Mouse (Mus musculus) adrenal gland, adult 2 months (tissue): Measurements from ENCODE around the gene Rbm28. TPM values are rescaled to one million over a fixed set of nuclear protein-coding genes. Genes with fewer than 3 reads are reported as not detected.

ENCODE experiments used
- DNase-seq: peaks from one replicate; pipeline ENCODE4 v3.0.0; 2021
- long read RNA-seq: library from polyadenylated mRNA; stranded (forward); transcript quantifications from one replicate; pipeline ENCODE4 v2.0.0, GENCODE M21; 2021
- polyA plus RNA-seq: library from polyadenylated mRNA; depleted of rRNA; stranded (reverse); fragments of >200 nt; gene quantifications from 2 replicates; pipeline ENCODE4 v1.2.3, GENCODE M21; 2012; rRNA removed
- total RNA-seq, 2 experiments: library from RNA; stranded (reverse); gene quantifications; 2 replicates each; pipeline ENCODE4 v1.2.3; 2021

Rbm28 gene
- total RNA-seq (10 to 100 TPM; 25.9 to 33.6 TPM), polyA plus RNA-seq (2.3 and 2.4 TPM in 2 replicates)
- long read RNA-seq, full-length matches to known transcripts, result 22 of 30 reads
- long read RNA-seq, partial matches to known transcripts, result 2 of 30 reads
- long read RNA-seq, other reads (novel, unspliced or antisense), result 6 of 30 reads

- peak; percentile 91 for DNase-seq
Observed at GRCm38 (mm10) chr6:29164314-29165244, at the start of gene Rbm28. Gene Rbm28 (minus strand): TSS chr6:29165006.

- peak; percentile 38 for DNase-seq
Observed at GRCm38 (mm10) chr6:29214245-29214644, 49.4 kb upstream of the Rbm28 start.

- no peak for DNase-seq
Observed at GRCm38 (mm10) chr6:29213436-29213835, 48.6 kb upstream of the Rbm28 start.

GRCm38 (mm10) chr6:29211806-29212492 is 47.1 kb upstream of the Rbm28 start:
- DNase-seq, result peak; percentile 94

GRCm38 (mm10) chr6:29211146-29211545 is 46.3 kb upstream of the Rbm28 start:
- DNase-seq, result no peak

- DNase-seq, result no peak
Observed at GRCm38 (mm10) chr6:29210231-29210936, 45.6 kb upstream of the Rbm28 start.

- no peak for DNase-seq
Observed at GRCm38 (mm10) chr6:29208178-29208577, 43.4 kb upstream of the Rbm28 start.

- no peak for DNase-seq
Observed at GRCm38 (mm10) chr6:29207017-29207416, 42.2 kb upstream of the Rbm28 start.

GRCm38 (mm10) chr6:29206006-29206405 is 41.2 kb upstream of the Rbm28 start:
- DNase-seq, result no peak

GRCm38 (mm10) chr6:29204932-29205614 is 40.3 kb upstream of the Rbm28 start:
- peak; percentile 51 for DNase-seq

- no peak for DNase-seq
Observed at GRCm38 (mm10) chr6:29203861-29204585, 39.2 kb upstream of the Rbm28 start.

- no peak for DNase-seq
Observed at GRCm38 (mm10) chr6:29203096-29203495, 38.3 kb upstream of the Rbm28 start.

- no peak for DNase-seq
Observed at GRCm38 (mm10) chr6:29201988-29202387, 37.2 kb upstream of the Rbm28 start.

- DNase-seq, result no peak
Observed at GRCm38 (mm10) chr6:29201341-29201740, 36.5 kb upstream of the Rbm28 start.

- DNase-seq, result no peak
Observed at GRCm38 (mm10) chr6:29200496-29200895, 35.7 kb upstream of the Rbm28 start.

GRCm38 (mm10) chr6:29199223-29199855 is 34.5 kb upstream of the Rbm28 start:
- DNase-seq, result no peak

GRCm38 (mm10) chr6:29198309-29199222 is 33.8 kb upstream of the Rbm28 start:
- peak; percentile 90 for DNase-seq

GRCm38 (mm10) chr6:29195846-29196698 is 31.3 kb upstream of the Rbm28 start:
- DNase-seq, result peak; percentile 81
